Mouse (Mus musculus): Measurements from ENCODE around the gene Meaf6.

GRCm38 (mm10) chr4:125123279-125123671, 38.3 kb downstream of the Meaf6 start:
- TF ChIP-seq CTCF (IDR thresholded peaks at IDR 0.05; ENCODE audit: control insufficient read depth, insufficient read depth, insufficient replicate concordance, low read depth, low read length) (no peak), POLR2A (IDR thresholded peaks at IDR 0.05; ENCODE audit: control insufficient read depth, low read depth, low read length) (no peak)

Measured in testis, adult 2 months (tissue).